In the genomic region with DNA sequence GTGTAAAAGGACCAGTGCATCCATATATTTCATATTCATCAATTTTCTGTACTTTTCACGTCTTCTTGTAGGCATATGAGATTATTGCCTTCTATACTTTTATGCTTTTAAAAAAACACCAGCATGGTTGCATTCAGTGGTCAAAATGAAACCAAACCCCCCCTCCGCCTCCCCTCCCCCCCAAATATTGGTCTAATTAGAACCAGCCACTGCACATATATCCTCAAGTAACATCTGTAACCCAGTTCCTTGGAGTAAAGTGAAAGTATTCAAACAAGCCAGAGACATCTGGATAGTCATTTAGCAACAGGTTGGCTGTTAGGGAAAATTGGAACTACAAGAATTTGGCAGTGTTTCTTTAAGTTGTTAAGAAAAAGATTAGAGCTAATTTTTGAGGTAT, we compare ENCODE assay signal across 8 mouse cellular contexts. TPM values are rescaled to one million over a fixed set of nuclear protein-coding genes. Genes with fewer than 3 reads are reported as not detected.
DNase-seq lines count a peak whose midpoint lies in the region; ATAC-seq lines count a peak whose summit lies in the region.

No protein-coding gene starts in this region.

- H3K4me1 ChIP-seq in heart, embryonic 16.5 days (ENCODE audit: control insufficient read depth, insufficient read depth, low read length) = peaks cover 15% of the 10 kb centered on the region
- peaks cover 20% of the 10 kb centered on the region for H3K4me1 ChIP-seq in hindbrain, embryonic 12.5 days
- H3K4me1 ChIP-seq in midbrain, embryonic 12.5 days = peaks cover 23% of the 10 kb centered on the region

- peak overlapping the region; percentile 99 for H3K9ac ChIP-seq in heart, embryonic 16.5 days (ENCODE audit: low read length)
- no peak overlapping the region for H3K9ac ChIP-seq in hindbrain, embryonic 12.5 days
- H3K9ac ChIP-seq in midbrain, embryonic 12.5 days (replicated peaks) = peak overlapping the region; percentile 86; the same call in 1 of the 2 replicates

- no peaks in the 10 kb centered on the region for H3K9me3 ChIP-seq in heart, embryonic 16.5 days (replicated peaks; ENCODE audit: control insufficient read depth, low read length)
- H3K9me3 ChIP-seq in hindbrain, embryonic 12.5 days (replicated peaks) = no peaks in the 10 kb centered on the region
- H3K9me3 ChIP-seq in midbrain, embryonic 12.5 days = no peaks in the 10 kb centered on the region

- no peak for ATAC-seq in heart, embryonic 16.5 days (replicated peaks; ENCODE audit: extremely low read depth, insufficient read depth, low FRiP score)
- ATAC-seq in hindbrain, embryonic 12.5 days (ENCODE audit: low FRiP score) = no peak
- no peak for ATAC-seq in midbrain, embryonic 12.5 days (ENCODE audit: low FRiP score, low read depth)

- peak overlapping the region; percentile 94 for H3K4me3 ChIP-seq in heart, embryonic 16.5 days (ENCODE audit: low read length)
- H3K4me3 ChIP-seq in hindbrain, embryonic 12.5 days = no peak overlapping the region; the same call in 1 of the 2 replicates
- H3K4me3 ChIP-seq in midbrain, embryonic 12.5 days = peak overlapping the region; percentile 69; the same call in 1 of the 2 replicates

- peak overlapping the region; percentile 90 for H3K4me2 ChIP-seq in heart, embryonic 16.5 days (ENCODE audit: low read depth, low read length)
- peak overlapping the region; percentile 90 for H3K4me2 ChIP-seq in hindbrain, embryonic 12.5 days (replicated peaks)
- peak overlapping the region; percentile 88 for H3K4me2 ChIP-seq in midbrain, embryonic 12.5 days (replicated peaks)

- DNase-seq in heart, postnatal 36 days = no peak
- DNase-seq in adipocyte (ENCODE audit: low spot score) = peak; percentile 54
- no peak for DNase-seq in urinary bladder, postnatal 10 days (ENCODE audit: low spot score)
- DNase-seq in ovary, adult 18-20 months (ENCODE audit: low spot score) = no peak
- no peak for DNase-seq in gastrocnemius, postnatal 14 days

- H3K27me3 ChIP-seq in heart, embryonic 16.5 days (ENCODE audit: control insufficient read depth, insufficient read depth, low read length) = no peaks in the 10 kb centered on the region; the same call in 1 of the 2 replicates
- H3K27me3 ChIP-seq in hindbrain, embryonic 12.5 days = peaks cover 34% of the 10 kb centered on the region
- H3K27me3 ChIP-seq in midbrain, embryonic 12.5 days = peaks cover 30% of the 10 kb centered on the region

- no peaks in the 10 kb centered on the region for H3K36me3 ChIP-seq in heart, embryonic 16.5 days (ENCODE audit: control insufficient read depth, insufficient read depth)
- H3K36me3 ChIP-seq in hindbrain, embryonic 12.5 days = no peaks in the 10 kb centered on the region
- H3K36me3 ChIP-seq in midbrain, embryonic 12.5 days = no peaks in the 10 kb centered on the region

- intact Hi-C loops in heart, postnatal 36 days (cut with DNase I) = loop anchor here (5.0 kb wide), 2 partner anchors 190 to 830 kb away; no protein-coding TSS in a partner anchor
- intact Hi-C loops in gastrocnemius, postnatal 14 days (cut with DNase I; ENCODE audit: low total_unique reads) = no loop called here

- peak overlapping the region; percentile 99 for H3K27ac ChIP-seq in heart, embryonic 16.5 days (ENCODE audit: low read length)
- no peak overlapping the region for H3K27ac ChIP-seq in hindbrain, embryonic 12.5 days
- no peak overlapping the region for H3K27ac ChIP-seq in midbrain, embryonic 12.5 days (replicated peaks)

- 75% methylated on average over 2 of the region's 2 CpGs for WGBS in heart, embryonic 16.5 days
- 63% methylated on average over 2 of the region's 2 CpGs for WGBS in hindbrain, embryonic 12.5 days
- 45% methylated on average over 2 of the region's 2 CpGs for WGBS in midbrain, embryonic 12.5 days

RNA-seq across cellular contexts. Expression of a gene that starts 0.5 kb away (rescaled TPM):
- polyA plus RNA-seq in heart, embryonic 16.5 days (2015; fragmentation: Nextera tagmentation; extraction: Ambion mirVana) = 18.0 and 18.5 TPM in 2 replicates
- 10 to 100 TPM; 13.0 to 16.6 TPM for total RNA-seq in heart, postnatal 36 days (2021)
- 7.3 and 8.8 TPM in 2 replicates for polyA plus RNA-seq in hindbrain, embryonic 12.5 days (2016; fragmentation: Nextera tagmentation; extraction: Ambion mirVana)
- polyA plus RNA-seq in midbrain, embryonic 12.5 days (2016; fragmentation: Nextera tagmentation; extraction: Ambion mirVana) = 12.0 and 12.4 TPM in 2 replicates
- 10 to 100 TPM; 12.2 to 12.4 TPM for total RNA-seq in gastrocnemius, postnatal 14 days (2021)

RNA-seq across cellular contexts. Expression of a gene that starts 8.9 kb away (rescaled TPM):
- polyA plus RNA-seq in heart, embryonic 16.5 days (2015; fragmentation: Nextera tagmentation; extraction: Ambion mirVana) = 18.5 and 19.2 TPM in 2 replicates
- total RNA-seq in heart, postnatal 36 days (2021) = 10 to 100 TPM; 42.4 to 45.3 TPM
- 45.5 and 47.0 TPM in 2 replicates for polyA plus RNA-seq in hindbrain, embryonic 12.5 days (2016; fragmentation: Nextera tagmentation; extraction: Ambion mirVana)
- 43.4 and 46.6 TPM in 2 replicates for polyA plus RNA-seq in midbrain, embryonic 12.5 days (2016; fragmentation: Nextera tagmentation; extraction: Ambion mirVana)
- total RNA-seq in gastrocnemius, postnatal 14 days (2021) = 10 to 100 TPM; 23.1 to 23.6 TPM
